Mouse (Mus musculus): ENCODE data around the gene Arfip2.

Arfip2 gene

DNA sequence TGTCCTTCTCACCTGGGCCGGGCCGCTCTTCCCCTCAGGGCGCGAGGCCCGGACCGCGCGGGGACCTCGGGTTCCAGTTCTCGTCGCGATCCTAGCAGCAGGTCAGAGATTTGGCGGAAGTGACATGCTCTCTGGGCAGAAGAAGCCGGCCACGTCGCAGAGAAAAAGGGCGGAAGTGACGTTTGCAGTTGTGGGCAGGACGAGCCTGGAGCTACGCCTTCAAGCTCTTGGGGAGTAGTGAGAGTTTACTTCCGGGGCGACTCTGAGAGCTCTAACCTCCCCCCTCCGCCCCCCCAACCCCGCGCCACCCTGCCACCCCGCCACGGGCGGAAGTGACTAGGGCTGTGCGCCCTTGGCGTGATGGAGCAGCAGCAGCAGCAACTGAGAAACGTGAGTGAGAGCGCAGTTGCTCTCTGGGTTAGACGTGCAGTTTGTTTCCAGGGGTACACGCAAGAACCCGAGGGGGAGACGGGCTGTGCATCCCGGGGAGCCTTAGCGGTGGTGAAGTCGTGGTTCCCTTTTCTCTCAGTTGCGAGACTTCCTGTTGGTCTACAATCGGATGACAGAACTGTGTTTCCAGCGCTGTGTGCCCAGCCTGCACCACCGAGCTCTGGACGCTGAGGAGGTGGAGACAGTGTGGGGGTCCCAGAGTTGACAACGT, at the start of gene Arfip2, which contains the start of gene Gm45799:
Gene Arfip2, minus strand, starts transcription at position 184 of the 661 bp plus-strand sequence.
Gene Gm45799, plus strand, starts transcription at position 320 of the 661 bp plus-strand sequence.
- peak; percentile 100 for DNase-seq

DNA sequence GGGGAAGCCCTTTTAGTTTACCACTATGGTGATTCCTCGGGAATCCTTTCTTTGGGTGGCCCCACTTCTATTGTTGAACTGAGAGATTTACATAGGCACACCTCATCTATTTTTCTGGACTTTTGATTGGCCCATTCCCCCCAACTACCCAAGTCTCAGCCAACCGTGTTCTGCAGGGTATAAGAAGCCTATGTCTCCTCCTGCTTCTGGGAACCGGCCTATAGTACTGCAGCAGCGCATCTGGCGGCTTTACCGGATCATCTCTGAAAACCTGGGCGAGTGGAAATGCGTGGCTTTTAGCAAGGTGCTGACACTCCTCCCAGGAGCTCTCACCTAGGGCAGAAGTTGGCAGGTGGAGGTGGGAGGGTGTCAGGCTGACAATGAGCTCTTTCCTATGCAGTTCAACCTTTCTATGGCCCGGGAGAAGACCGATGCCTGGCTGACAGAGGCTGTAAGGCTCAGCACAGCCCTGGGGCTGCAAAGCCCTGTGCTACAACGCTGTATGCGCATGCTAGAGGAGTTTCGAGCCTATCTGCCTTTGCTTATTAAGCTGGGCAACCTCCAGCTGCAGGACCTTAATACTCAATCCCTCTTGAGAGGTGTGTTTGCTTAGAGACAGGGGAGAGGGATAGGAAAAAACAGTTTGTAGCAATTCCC, 45.5 kb upstream of the Arfip2 start:
- DNase-seq, result peak; percentile 69

- peak; percentile 98 for DNase-seq
Observed at GRCm38 (mm10) chr7:105650639-105651435, 10.6 kb upstream of the Arfip2 start, which contains the start of gene Dnhd1. Gene Dnhd1, plus strand, starts transcription at chr7:105650827.

- peak; percentile 90 for DNase-seq
Observed at GRCm38 (mm10) chr7:105641936-105642335, 1.7 kb upstream of the Arfip2 start.

GRCm38 (mm10) chr7:105640894-105641255, 659 bp upstream of the Arfip2 start:
- no peak for DNase-seq

DNA sequence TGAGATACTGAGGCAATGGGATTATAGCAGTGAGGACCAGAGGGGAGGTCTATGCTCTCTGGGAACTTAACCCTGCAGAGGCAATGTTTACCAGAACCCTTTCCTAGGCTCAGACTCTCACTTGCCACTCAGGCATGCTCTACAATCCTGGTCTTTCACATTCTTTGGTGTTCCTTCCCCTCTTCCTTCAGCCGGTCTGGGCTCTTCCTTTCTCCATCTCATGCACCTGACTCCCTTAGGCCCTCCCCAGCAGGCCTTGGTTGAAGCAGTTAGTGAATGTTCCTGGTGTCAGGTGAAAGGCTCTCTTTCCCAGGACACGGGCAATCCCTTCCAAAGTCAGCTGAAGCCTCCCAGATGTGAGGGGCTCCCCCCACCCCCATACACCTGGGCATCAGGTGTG, 460 bp downstream of the Arfip2 start, which contains the start of gene Timm10b:
Gene Timm10b, plus strand, starts transcription at position 301 of the 400 bp plus-strand sequence.
- DNase-seq, result no peak

DNA sequence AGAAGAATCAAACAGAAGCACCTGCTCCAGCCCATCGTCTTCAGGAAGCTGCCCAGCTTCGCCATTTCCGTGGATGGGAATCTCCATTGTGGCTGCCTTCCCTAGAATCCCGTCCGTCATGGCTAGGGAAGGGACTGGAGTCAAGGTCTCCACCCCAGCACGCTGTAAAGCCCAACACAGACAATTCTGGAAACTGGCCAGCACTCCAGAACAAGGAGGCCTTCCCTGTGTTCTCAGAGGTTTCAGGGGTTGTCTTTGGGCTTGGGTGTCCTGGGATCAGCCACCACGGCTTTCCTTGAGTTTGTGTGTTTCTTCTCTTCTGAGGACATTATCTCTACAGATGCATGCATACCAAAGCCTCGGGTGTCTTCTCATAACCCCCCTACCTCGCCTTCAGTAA, 912 bp downstream of the Arfip2 start:
- peak; percentile 93 for DNase-seq

DNA sequence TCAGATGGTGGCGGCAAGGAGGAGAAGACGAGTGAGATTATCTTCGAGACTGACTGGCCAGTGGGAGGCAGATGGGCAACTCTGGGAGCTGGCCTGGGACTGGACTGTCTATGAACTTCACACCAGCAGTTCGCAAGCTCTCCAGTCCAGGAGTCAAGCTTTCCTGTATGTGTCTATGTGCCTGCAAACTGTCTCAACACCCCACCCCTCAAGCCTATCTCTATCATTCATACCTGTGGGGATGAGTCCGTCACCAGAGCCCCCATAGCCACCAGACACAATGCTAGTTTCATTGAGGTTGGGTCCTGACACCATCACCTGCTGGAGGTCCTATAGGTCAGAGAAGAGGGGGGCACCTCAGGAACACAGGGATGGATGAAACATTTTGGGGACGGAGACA, 1.4 kb downstream of the Arfip2 start:
- peak; percentile 90 for DNase-seq

- peak; percentile 96 for DNase-seq
Observed at GRCm38 (mm10) chr7:105635726-105636125, 4.5 kb downstream of the Arfip2 start.

GRCm38 (mm10) chr7:105634272-105634920, 5.8 kb downstream of the Arfip2 start:
- DNase-seq, result peak; percentile 90

DNA sequence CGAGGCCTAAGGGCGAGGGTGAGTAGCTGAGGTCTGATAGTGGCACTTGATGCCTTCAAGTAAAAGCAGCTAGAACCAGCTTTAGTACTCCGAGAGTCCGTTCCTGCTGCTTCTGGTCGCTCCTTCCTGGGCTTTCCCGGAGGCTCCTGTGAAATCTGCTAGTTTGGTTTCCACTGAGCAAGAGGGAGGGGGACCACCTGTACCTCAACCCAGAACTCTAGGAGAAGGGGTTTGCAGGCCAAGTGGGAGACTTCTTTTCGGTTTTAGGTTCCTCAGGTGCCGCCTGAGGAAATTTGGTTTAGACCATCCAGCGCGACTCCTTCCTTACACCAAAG, 6.4 kb downstream of the Arfip2 start:
- no peak for DNase-seq

GRCm38 (mm10) chr7:105633127-105633800, 7.0 kb downstream of the Arfip2 start, which contains the start of gene Trim3:
Gene Trim3, minus strand, starts transcription at chr7:105633571.
- DNase-seq, result peak; percentile 99

GRCm38 (mm10) chr7:105632551-105632972, 7.7 kb downstream of the Arfip2 start:
- peak; percentile 94 for DNase-seq

DNA sequence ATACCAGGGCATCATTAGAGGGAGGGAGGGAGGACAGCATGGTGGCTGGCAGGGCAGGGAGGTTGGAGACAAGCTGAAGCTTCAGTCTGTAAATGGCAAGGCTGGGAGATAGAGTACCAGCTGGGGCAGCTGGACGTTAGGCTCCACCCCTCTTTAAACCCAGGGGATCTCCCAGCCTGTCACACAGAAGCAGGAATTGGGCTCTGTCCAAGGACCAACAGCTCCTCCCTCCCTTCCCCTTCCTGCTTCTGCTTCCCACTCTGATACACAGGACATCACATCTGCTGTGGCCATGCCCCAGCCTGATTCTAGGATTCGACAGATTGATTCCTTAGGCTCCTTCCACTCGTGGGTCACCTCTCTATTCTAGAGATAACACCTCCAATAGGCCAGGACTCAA, 11.6 kb downstream of the Arfip2 start:
- DNase-seq, result peak; percentile 99

DNA sequence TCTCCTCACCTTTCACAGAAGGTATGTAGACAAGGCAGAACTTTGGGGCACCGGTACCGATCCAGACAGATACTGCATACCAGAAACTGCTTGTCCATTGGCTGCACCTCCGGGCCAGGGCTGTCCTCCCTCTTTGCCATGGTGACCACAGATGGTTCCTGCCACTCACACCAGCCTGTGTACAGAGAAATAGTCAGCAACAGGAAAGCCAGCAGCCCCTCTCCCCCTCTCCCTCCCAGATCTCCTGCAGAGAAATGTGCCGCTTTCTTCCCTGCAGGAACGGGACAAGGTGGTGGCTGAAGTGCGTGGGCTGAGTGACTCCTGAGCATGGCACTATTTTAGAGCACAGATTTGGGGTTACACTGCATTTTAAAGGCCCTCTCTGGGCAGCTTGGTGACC, 14.8 kb downstream of the Arfip2 start:
- DNase-seq, result no peak

DNA sequence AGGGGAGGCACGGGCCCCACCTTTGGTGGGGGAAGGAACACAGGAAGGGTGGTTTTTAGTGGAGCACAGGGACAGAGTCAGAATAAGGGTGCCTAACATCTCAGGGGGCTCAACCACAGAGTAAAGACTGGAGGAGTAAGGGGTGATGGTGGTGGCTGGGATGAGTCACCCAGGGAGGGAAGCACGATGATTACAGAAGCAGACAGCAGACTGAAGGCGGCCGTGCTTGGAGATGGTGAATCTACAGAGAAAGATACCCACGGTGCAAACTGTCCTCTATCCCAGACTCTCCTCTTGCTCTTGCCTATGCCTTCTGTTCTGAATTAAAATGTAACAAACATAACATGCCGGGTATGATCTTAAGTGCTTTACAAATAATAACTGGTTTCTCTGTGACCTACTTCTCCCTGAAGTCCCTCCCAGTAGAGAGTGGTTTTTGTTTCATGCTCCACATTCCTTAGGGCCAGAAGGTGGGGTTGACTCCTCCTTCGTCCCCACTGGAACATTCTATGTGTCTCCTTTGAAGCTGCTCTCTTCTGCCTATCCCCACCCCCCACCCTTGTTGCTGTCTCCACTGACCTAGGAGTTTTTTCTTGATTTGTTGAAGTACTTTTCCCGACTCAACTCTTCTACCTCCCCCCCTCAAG, 18.4 kb downstream of the Arfip2 start:
- DNase-seq, result peak; percentile 79

DNA sequence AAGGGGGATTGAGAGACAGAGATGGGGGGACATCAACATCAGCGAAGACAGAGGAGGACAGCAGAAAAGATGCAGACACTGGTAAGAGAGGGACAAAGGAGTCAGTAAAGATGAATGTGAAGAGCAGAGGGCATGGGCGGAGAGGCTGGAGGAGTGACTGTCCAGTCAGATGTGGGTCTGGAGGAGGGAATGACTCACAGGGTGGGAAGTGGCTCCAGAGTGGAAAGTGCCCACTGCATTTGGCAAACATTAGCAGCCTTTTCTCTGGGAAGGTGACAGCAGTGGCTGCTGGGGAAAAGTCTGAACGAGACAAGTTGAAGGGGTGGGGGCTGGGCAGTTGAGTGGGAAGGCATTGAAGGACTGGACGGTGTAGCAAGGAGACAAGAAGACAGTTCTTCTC, 19.2 kb downstream of the Arfip2 start:
- DNase-seq, result no peak

GRCm38 (mm10) chr7:105619701-105620100, 20.5 kb downstream of the Arfip2 start:
- DNase-seq, result no peak

DNA sequence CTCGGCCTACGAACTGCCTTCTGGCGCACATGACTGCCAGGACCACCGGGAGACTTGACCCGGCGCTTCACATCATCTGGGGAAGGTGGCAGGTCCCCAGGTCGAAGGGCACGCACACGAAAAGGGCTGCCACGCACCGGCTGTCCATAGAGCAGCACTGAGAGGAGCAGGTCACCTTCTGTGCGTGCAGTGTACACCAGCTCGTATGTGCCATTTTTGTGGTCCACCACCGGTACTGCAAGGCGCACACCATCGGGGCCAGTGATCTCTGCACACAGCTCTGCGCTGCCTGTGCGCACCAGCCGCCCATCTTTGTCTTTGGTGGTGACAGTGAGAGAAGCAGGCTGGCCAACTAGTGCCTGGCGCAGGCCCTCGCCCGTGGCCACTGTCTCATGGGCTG, 22.4 kb downstream of the Arfip2 start:
- peak; percentile 91 for DNase-seq

GRCm38 (mm10) chr7:105616561-105616960, 23.7 kb downstream of the Arfip2 start:
- DNase-seq, result peak; percentile 85

GRCm38 (mm10) chr7:105615720-105616119, 24.5 kb downstream of the Arfip2 start:
- peak; percentile 76 for DNase-seq

- peak; percentile 72 for DNase-seq
Observed at GRCm38 (mm10) chr7:105614400-105614799, 25.8 kb downstream of the Arfip2 start.
